In genomic region chr2:162867516-162868029, GRCm38 (mm10) we compare ENCODE assay signal across 10 mouse cellular contexts.
DNase-seq lines count a peak whose midpoint lies in the region; ATAC-seq and TF ChIP-seq lines count a peak whose summit lies in the region.
"Had no signal": no experiment of that assay in that cellular context is flagged by ENCODE, and none has a peak within 500 bp of the region (broad histone marks: within the 10 kb centered on the region; RNA-seq: fewer than 3 reads in every experiment).

No protein-coding gene starts in this region.

- WGBS in heart, embryonic 14.5 days: 6% methylated on average over 15 of the region's 15 CpGs
- WGBS in embryonic facial prominence, embryonic 11.5 days: 3% methylated on average over 15 of the region's 15 CpGs
- 2% methylated on average over 15 of the region's 15 CpGs for WGBS in hindbrain, postnatal 0 days
- WGBS in neural tube, embryonic 11.5 days: 4% methylated on average over 15 of the region's 15 CpGs

- H3K9me3 ChIP-seq in heart, embryonic 14.5 days (ENCODE audit: control insufficient read depth, low read length): no peaks in the 10 kb centered on the region
- H3K9me3 ChIP-seq in embryonic facial prominence, embryonic 11.5 days (replicated peaks; ENCODE audit: control insufficient read depth, low read length): no peaks in the 10 kb centered on the region
- no peaks in the 10 kb centered on the region for H3K9me3 ChIP-seq in hindbrain, postnatal 0 days (ENCODE audit: low read length)
- H3K9me3 ChIP-seq in neural tube, embryonic 11.5 days (ENCODE audit: control insufficient read depth, low read length): no peaks in the 10 kb centered on the region
- H3K9me3 ChIP-seq: megakaryocyte, embryonic 14.5 days had no signal

- ATAC-seq in heart, embryonic 14.5 days (ENCODE audit: insufficient number of reproducible peaks, insufficient read depth, low FRiP score, low read depth): no peak
- ATAC-seq in embryonic facial prominence, embryonic 11.5 days (replicated peaks; ENCODE audit: insufficient number of reproducible peaks, low FRiP score, low TSS enrichment, low read depth): no peak
- ATAC-seq in hindbrain, postnatal 0 days: no peak
- ATAC-seq in neural tube, embryonic 11.5 days (ENCODE audit: insufficient read depth, low FRiP score, low TSS enrichment): no peak

- H3K36me3 ChIP-seq in heart, embryonic 14.5 days (ENCODE audit: control insufficient read depth, insufficient read depth, low read length): no peaks in the 10 kb centered on the region
- no peaks in the 10 kb centered on the region for H3K36me3 ChIP-seq in embryonic facial prominence, embryonic 11.5 days (replicated peaks; ENCODE audit: control insufficient read depth, insufficient read depth, low read depth, low read length)
- no peaks in the 10 kb centered on the region for H3K36me3 ChIP-seq in hindbrain, postnatal 0 days (ENCODE audit: insufficient read depth, low read length)
- H3K36me3 ChIP-seq in neural tube, embryonic 11.5 days (ENCODE audit: control insufficient read depth, insufficient read depth, low read length): no peaks in the 10 kb centered on the region

- H3K9ac ChIP-seq in heart, embryonic 14.5 days (ENCODE audit: low read length): no peak overlapping the region
- H3K9ac ChIP-seq in embryonic facial prominence, embryonic 11.5 days (replicated peaks; ENCODE audit: low read length): no peak overlapping the region
- H3K9ac ChIP-seq in hindbrain, postnatal 0 days (replicated peaks; ENCODE audit: low read length): no peak overlapping the region
- H3K9ac ChIP-seq in neural tube, embryonic 11.5 days (ENCODE audit: low read length): no peak overlapping the region

- H3K27ac ChIP-seq in heart, embryonic 14.5 days (replicated peaks in 1 of 2; ENCODE audit: control insufficient read depth in 1 of 2, insufficient read depth in 1 of 2, low read depth in 2 of 2, low read length in 2 of 2): no peak overlapping the region
- H3K27ac ChIP-seq in embryonic facial prominence, embryonic 11.5 days (replicated peaks; ENCODE audit: low read depth, low read length): no peak overlapping the region
- H3K27ac ChIP-seq in hindbrain, postnatal 0 days: no peak overlapping the region
- no peak overlapping the region for H3K27ac ChIP-seq in neural tube, embryonic 11.5 days (ENCODE audit: low read depth, low read length)

- intact Hi-C loops in heart, postnatal 14 days (cut with DNase I): no loop called here
- intact Hi-C loops in left cerebral cortex, postnatal 14 days (cut with DNase I): no loop called here

- no peak for TF ChIP-seq CTCF in hindbrain, postnatal 0 days (IDR thresholded peaks at IDR 0.05; ENCODE audit: low read depth)

- peak overlapping the region; percentile 13 to 25; a peak in 3 of 4 replicates for H3K4me3 ChIP-seq in heart, embryonic 14.5 days (ENCODE audit: control insufficient read depth in 1 of 2, insufficient read depth in 1 of 2, low read depth in 1 of 2, low read length in 2 of 2)
- H3K4me3 ChIP-seq in embryonic facial prominence, embryonic 11.5 days (ENCODE audit: low read depth, low read length): 0 out of 2 replicates have a peak overlapping the region, but pooled peaks have one; percentile 1
- H3K4me3 ChIP-seq in hindbrain, postnatal 0 days (ENCODE audit: low read length): peak overlapping the region; percentile 30
- 0 out of 2 replicates have a peak overlapping the region, but pooled peaks have one; percentile 8 for H3K4me3 ChIP-seq in neural tube, embryonic 11.5 days (ENCODE audit: low read depth, low read length)
- H3K4me3 ChIP-seq: megakaryocyte, embryonic 14.5 days had no signal

- H3K27me3 ChIP-seq in heart, embryonic 14.5 days (ENCODE audit: control insufficient read depth, insufficient read depth, low read length): peaks cover 16% of the 10 kb centered on the region; the same call in 1 of the 2 replicates
- H3K27me3 ChIP-seq in embryonic facial prominence, embryonic 11.5 days (ENCODE audit: control insufficient read depth, insufficient read depth, low read length): no peaks in the 10 kb centered on the region
- no peaks in the 10 kb centered on the region for H3K27me3 ChIP-seq in hindbrain, postnatal 0 days (ENCODE audit: insufficient read depth, low read length)
- no peaks in the 10 kb centered on the region for H3K27me3 ChIP-seq in neural tube, embryonic 11.5 days (ENCODE audit: control insufficient read depth, insufficient read depth, low read length)

- peak overlapping the region; percentile 59 for H3K4me2 ChIP-seq in heart, embryonic 14.5 days (ENCODE audit: low read length)
- H3K4me2 ChIP-seq in embryonic facial prominence, embryonic 11.5 days (ENCODE audit: low read depth, low read length): peak overlapping the region; percentile 37
- peak overlapping the region; percentile 62 for H3K4me2 ChIP-seq in hindbrain, postnatal 0 days (ENCODE audit: low read depth, low read length)
- peak overlapping the region; percentile 39 for H3K4me2 ChIP-seq in neural tube, embryonic 11.5 days (ENCODE audit: low read depth)

- peaks cover 0 to 2% of the 10 kb centered on the region in 2 experiments; a peak in 1 of 4 replicates for H3K4me1 ChIP-seq in heart, embryonic 14.5 days (ENCODE audit: control insufficient read depth in 2 of 2, insufficient read depth in 2 of 2, low read length in 2 of 2)
- no peaks in the 10 kb centered on the region for H3K4me1 ChIP-seq in embryonic facial prominence, embryonic 11.5 days (ENCODE audit: control insufficient read depth, insufficient read depth, low read length)
- H3K4me1 ChIP-seq in hindbrain, postnatal 0 days (ENCODE audit: insufficient read depth, low read length): peaks cover 5% of the 10 kb centered on the region; the same call in 1 of the 2 replicates
- no peaks in the 10 kb centered on the region for H3K4me1 ChIP-seq in neural tube, embryonic 11.5 days (ENCODE audit: control insufficient read depth, insufficient read depth, low read length)
- H3K4me1 ChIP-seq: megakaryocyte, embryonic 14.5 days had no signal

- DNase-seq in heart, postnatal 14 days: no peak
- peak; percentile 56 for DNase-seq in embryonic facial prominence, embryonic 11.5 days (ENCODE audit: low spot score)
- no peak for DNase-seq in hindbrain, postnatal 0 days (ENCODE audit: low spot score)
- no peak for DNase-seq in neural tube, embryonic 11.5 days (ENCODE audit: low spot score)
- no peak for DNase-seq in left cerebral cortex, postnatal 14 days (ENCODE audit: low spot score in 2 of 2)
- DNase-seq in ovary, postnatal 10 days (ENCODE audit: low spot score): no peak
- no peak for DNase-seq in layer of hippocampus, adult 9-11 months
- DNase-seq: kidney, postnatal 14 days had no signal
